Mouse (Mus musculus) megakaryocyte-erythroid progenitor cell, adult 5-6 weeks (primary cell): Measurements from ENCODE around the gene Irgm1. TPM values are rescaled to one million over a fixed set of nuclear protein-coding genes. Genes with fewer than 3 reads are reported as not detected.
A peak's percentile ranks its signal among the peaks of the same experiment; 100 is the strongest.

Source experiments
- ATAC-seq: replicated peaks from 2 replicates; pipeline ENCODE4 v1.8.0; 2016; ENCODE audit warnings: mild to moderate bottlenecking, inconsistent platforms; ENCODE audit not compliant: severe bottlenecking, poor library complexity, low FRiP score, low TSS enrichment
- total RNA-seq, 2 experiments: library from RNA; stranded (forward) in 1 of 2; stranded (reverse) in 1 of 2; fragments of 200-1000, 215-1000 nt in 1 of 2; fragments of >200 nt in 1 of 2; fragmentation: Nextera tagmentation in 1 of 2; gene quantifications; 2 replicates each; pipeline ENCODE4 v1.2.3; 2014 to 2017

Irgm1 gene
- total RNA-seq, 2 experiments from 2014 or later, result 43.3 to 53.9 TPM

- ATAC-seq, result peak; percentile 87
Observed at GRCm38 (mm10) chr11:48816800-48817665, 54.5 kb downstream of the Irgm1 start, which contains the start of gene Trim41. Trim41 (minus strand) TSS chr11:48817353.

GRCm38 (mm10) chr11:48816281-48816781 is 55.2 kb downstream of the Irgm1 start:
- 0 out of 2 replicates have a peak, but pooled peaks have one; percentile 4 for ATAC-seq

DNA sequence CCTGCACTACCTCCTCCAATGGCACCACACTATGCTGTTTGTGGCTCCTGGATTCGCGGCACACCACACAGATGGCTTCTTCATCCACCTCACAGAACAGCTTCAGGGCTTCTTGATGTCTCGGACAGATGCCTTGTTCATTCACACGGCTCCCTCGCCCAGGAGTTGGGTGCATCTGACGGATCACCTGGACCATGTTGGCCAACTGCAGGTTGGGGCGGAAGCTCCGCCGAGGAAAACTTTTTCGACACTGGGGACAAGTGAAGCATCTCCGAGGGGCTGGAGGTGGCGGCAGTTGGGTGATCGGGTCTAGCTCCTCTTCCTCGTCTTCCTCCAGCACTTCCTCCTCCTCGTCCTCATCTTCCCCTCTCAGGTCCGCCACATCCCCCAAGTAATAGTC is 55.6 kb downstream of the Irgm1 start:
- no peak for ATAC-seq

DNA sequence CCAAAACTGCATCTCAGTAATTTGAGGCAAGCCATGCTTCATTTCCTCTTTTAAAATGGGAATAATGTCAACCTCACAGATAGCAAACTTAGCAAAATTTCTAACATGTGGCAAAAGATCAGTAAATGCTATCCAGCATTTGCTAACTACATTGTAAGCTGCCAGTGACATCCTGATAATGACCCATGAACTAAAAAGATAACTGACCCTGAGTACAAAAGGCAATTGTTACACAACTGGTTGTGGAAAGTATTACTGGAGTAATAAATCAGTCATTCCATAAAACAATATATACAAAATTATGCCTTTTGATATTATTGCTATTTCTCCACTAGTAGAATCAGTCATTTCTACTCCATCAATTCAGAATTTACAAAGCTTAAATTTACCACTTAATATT is 57.7 kb downstream of the Irgm1 start:
- no peak for ATAC-seq

Other genes with a start within 250 kb of the Irgm1 start
- 2,653 and 3,048 TPM in 2 replicates for gene Rack1, start 71.4 kb downstream of the Irgm1 start, total RNA-seq (2014; fragmentation: Nextera tagmentation)
- gene Rack1, start 71.4 kb downstream of the Irgm1 start, total RNA-seq (2017), result 1,625 and 1,902 TPM in 2 replicates
- gene Trim41, start 54.3 kb downstream of the Irgm1 start, total RNA-seq (2014; fragmentation: Nextera tagmentation), result 16.0 and 19.8 TPM in 2 replicates
- gene Trim41, start 54.3 kb downstream of the Irgm1 start, total RNA-seq (2017), result 18.6 and 64.6 TPM in 2 replicates
- gene Trim7, start 45.5 kb downstream of the Irgm1 start, total RNA-seq (2014; fragmentation: Nextera tagmentation), result 0.84 TPM in 1 of 2 replicates, not detected in the other
- gene Trim7, start 45.5 kb downstream of the Irgm1 start, total RNA-seq (2017), result 0.75 and 0.80 TPM in 2 replicates
- gene Gm12184, start 45.0 kb downstream of the Irgm1 start, total RNA-seq (2014; fragmentation: Nextera tagmentation), result 10.6 and 12.0 TPM in 2 replicates
- 6.7 and 9.1 TPM in 2 replicates for gene Gm12184, start 45.0 kb downstream of the Irgm1 start, total RNA-seq (2017)
- not detected in 2 replicates for gene Gm5431, start 30.5 kb upstream of the Irgm1 start, total RNA-seq (2014; fragmentation: Nextera tagmentation)
- not detected in 2 replicates for gene Gm5431, start 30.5 kb upstream of the Irgm1 start, total RNA-seq (2017)
- 4.3 and 12.2 TPM in 2 replicates for gene Psme2b, start 74.5 kb upstream of the Irgm1 start, total RNA-seq (2014; fragmentation: Nextera tagmentation)
- gene Psme2b, start 74.5 kb upstream of the Irgm1 start, total RNA-seq (2017), result 23.3 and 33.0 TPM in 2 replicates
- 0.25 and 0.70 TPM in 2 replicates for gene Olfr56, start 107.2 kb upstream of the Irgm1 start, total RNA-seq (2014; fragmentation: Nextera tagmentation)
- 0.38 and 2.4 TPM in 2 replicates for gene Olfr56, start 107.2 kb upstream of the Irgm1 start, total RNA-seq (2017)
- 0.33 and 1.4 TPM in 2 replicates for gene 9930111J21Rik1, start 107.7 kb upstream of the Irgm1 start, total RNA-seq (2014; fragmentation: Nextera tagmentation)
- 1.7 TPM in 1 of 2 replicates, not detected in the other for gene 9930111J21Rik1, start 107.7 kb upstream of the Irgm1 start, total RNA-seq (2017)
- gene Gm12185, start 120.5 kb upstream of the Irgm1 start, total RNA-seq (2014; fragmentation: Nextera tagmentation), result 0.04 TPM in 1 of 2 replicates, not detected in the other
- 26.5 and 30.5 TPM in 2 replicates for gene Gm12185, start 120.5 kb upstream of the Irgm1 start, total RNA-seq (2017)
- gene Tgtp1, start 122.5 kb upstream of the Irgm1 start, total RNA-seq (2014; fragmentation: Nextera tagmentation), result 0.17 and 0.81 TPM in 2 replicates
- gene Tgtp1, start 122.5 kb upstream of the Irgm1 start, total RNA-seq (2017), result 5.9 and 15.5 TPM in 2 replicates
- 1.5 and 3.2 TPM in 2 replicates for gene 9930111J21Rik2, start 179.6 kb upstream of the Irgm1 start, total RNA-seq (2014; fragmentation: Nextera tagmentation)
- gene 9930111J21Rik2, start 179.6 kb upstream of the Irgm1 start, total RNA-seq (2017), result 3.8 and 4.5 TPM in 2 replicates
- gene Tgtp2, start 192.5 kb upstream of the Irgm1 start, total RNA-seq (2014; fragmentation: Nextera tagmentation), result 29.8 and 46.3 TPM in 2 replicates
- 234 and 352 TPM in 2 replicates for gene Tgtp2, start 192.5 kb upstream of the Irgm1 start, total RNA-seq (2017)
- 28.1 and 33.1 TPM in 2 replicates for gene Ifi47, start 204.9 kb upstream of the Irgm1 start, total RNA-seq (2014; fragmentation: Nextera tagmentation)
- gene Ifi47, start 204.9 kb upstream of the Irgm1 start, total RNA-seq (2017), result 31.3 and 32.6 TPM in 2 replicates
- gene Olfr1396, start 243.2 kb upstream of the Irgm1 start, total RNA-seq (2014; fragmentation: Nextera tagmentation), result not detected in 2 replicates
- gene Olfr1396, start 243.2 kb upstream of the Irgm1 start, total RNA-seq (2017), result not detected in 2 replicates